Mouse (Mus musculus) intestine, embryonic 14.5 days (tissue): Measurements from ENCODE around the gene Krtap5-5. TPM values are rescaled to one million over a fixed set of nuclear protein-coding genes. Genes with fewer than 3 reads are reported as not detected.

Experiments used
- ATAC-seq: fragments of 200-750 bp; cut with Nextera tagmentation; replicated peaks from 2 replicates; pipeline ENCODE4 v1.8.0; 2017; ENCODE audit warnings: low read depth, moderate number of reproducible peaks, moderate TSS enrichment, moderate library complexity; ENCODE audit not compliant: low FRiP score, low TSS enrichment
- DNase-seq: peaks from one replicate; pipeline ENCODE4 v3.0.0-alpha.2; 2018; ENCODE audit warnings: low spot score
- H3K27ac ChIP-seq: fragments of 300-500 bp; sonication (generic); 2 replicates; pipeline ENCODE4 v1.5.1; 2014; ENCODE audit warnings: low read depth, mild to moderate bottlenecking, control low read depth
- H3K27me3 ChIP-seq: fragments of 300-500 bp; sonication (generic); replicated peaks from 2 replicates; pipeline ENCODE4 v1.6.1; 2014; ENCODE audit warnings: low read length, control low read depth; ENCODE audit not compliant: control insufficient read depth, insufficient read depth
- H3K36me3 ChIP-seq: fragments of 300-500 bp; sonication (generic); 2 replicates; pipeline ENCODE4 v1.6.1; 2014; ENCODE audit warnings: low read length, control low read depth; ENCODE audit not compliant: control insufficient read depth, insufficient read depth
- H3K4me1 ChIP-seq: fragments of 300-500 bp; sonication (generic); replicated peaks from 2 replicates; pipeline ENCODE4 v1.6.1; 2014; ENCODE audit warnings: low read length, control low read depth, mixed read lengths; ENCODE audit not compliant: control insufficient read depth, insufficient read depth
- H3K4me2 ChIP-seq: fragments of 300-500 bp; sonication (generic); 2 replicates; pipeline ENCODE4 v1.6.1; 2014; ENCODE audit warnings: low read length
- H3K4me3 ChIP-seq: fragments of 300-500 bp; sonication (generic); 2 replicates; pipeline ENCODE4 v1.5.1; 2014; ENCODE audit warnings: low read depth, low read length, control low read depth, mixed read lengths
- H3K9ac ChIP-seq: fragments of 300-500 bp; sonication (generic); 2 replicates; pipeline ENCODE4 v1.6.1; 2014; ENCODE audit warnings: mild to moderate bottlenecking, low read length
- H3K9me3 ChIP-seq: fragments of 300-500 bp; sonication (generic); 2 replicates; pipeline ENCODE4 v1.6.1; 2016; ENCODE audit warnings: low read length, control low read depth; ENCODE audit not compliant: control insufficient read depth
- whole genome bisulfite sequencing: fragments of 180-500 bp; shearing (Covaris S2); extraction: QIAGEN DNeasy Blood & Tissue Kit; methylation state at CpG from one replicate; pipeline ENCODE4 v1.1.7; 2014; 5-methylcytosine and 5-hydroxymethylcytosine counted together
- polyA plus RNA-seq: library from polyadenylated mRNA; unstranded; fragments of >200 nt; fragmentation: Nextera tagmentation; extraction: Ambion mirVana; gene quantifications from 2 replicates; pipeline ENCODE4 v1.2.1, GENCODE M21; 2014

Gene Krtap5-5
- polyA plus RNA-seq, 1 experiment from 2014 or later, result not detected

DNA sequence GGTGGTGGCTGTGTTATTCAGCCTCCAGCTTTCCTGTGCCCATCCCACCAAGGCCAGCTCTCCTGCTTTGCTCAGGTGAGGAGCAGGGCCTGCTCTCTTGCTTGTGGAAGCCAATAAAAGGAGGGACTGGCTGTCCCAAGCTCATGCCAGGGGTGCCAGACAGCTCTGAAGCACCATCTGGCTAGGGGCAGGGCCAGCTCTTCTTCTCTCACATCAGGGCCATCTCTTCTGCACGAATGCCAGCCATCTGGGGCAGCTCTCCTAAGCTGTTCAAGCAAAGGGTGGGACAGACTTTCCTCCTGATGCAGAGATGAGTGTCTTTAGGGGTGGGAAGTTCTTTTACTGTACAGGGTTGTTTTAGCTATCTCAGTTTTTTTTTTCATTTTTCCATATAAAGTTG lies 48.8 kb downstream of the Krtap5-5 start:
- Histone ChIP-seq H3K9ac (no peak overlapping the region), H3K27ac (no peak overlapping the region)
- 43% methylated on average over 1 of the region's 1 CpGs for whole genome bisulfite sequencing

More for the DNA sequence above, 48.8 kb downstream of the Krtap5-5 start:
- no peak overlapping the region for H3K4me3 ChIP-seq
- no peaks in the 10 kb centered on the region for H3K9me3 ChIP-seq
- no peaks in the 10 kb centered on the region for H3K4me1 ChIP-seq
- no peaks in the 10 kb centered on the region for H3K36me3 ChIP-seq
- DNase-seq (no peak), ATAC-seq (no peak)
- H3K27me3 ChIP-seq, result no peaks in the 10 kb centered on the region
- no peak overlapping the region for H3K4me2 ChIP-seq

Other genes starting within 250 kb of the Krtap5-5 start
- gene Mob2, start 168.9 kb downstream of the Krtap5-5 start, polyA plus RNA-seq, result 63.0 and 64.8 TPM in 2 replicates
- gene Dusp8, start 134.1 kb downstream of the Krtap5-5 start, polyA plus RNA-seq, result 8.1 and 8.8 TPM in 2 replicates
- not detected in 2 replicates for gene Gm45618, start 109.2 kb downstream of the Krtap5-5 start, polyA plus RNA-seq
- gene Gm39115, start 93.9 kb downstream of the Krtap5-5 start, polyA plus RNA-seq, result not detected in 2 replicates
- gene Gm45337, start 85.4 kb downstream of the Krtap5-5 start, polyA plus RNA-seq, result not detected in 2 replicates
- gene Gm29735, start 72.9 kb downstream of the Krtap5-5 start, polyA plus RNA-seq, result not detected in 2 replicates
- gene Gm4553, start 64.2 kb downstream of the Krtap5-5 start, polyA plus RNA-seq, result not detected in 2 replicates
- gene Krtap5-2, start 54.0 kb downstream of the Krtap5-5 start, polyA plus RNA-seq, result not detected in 2 replicates
- gene Gm10153, start 39.6 kb downstream of the Krtap5-5 start, polyA plus RNA-seq, result not detected in 2 replicates
- gene Krtap5-3, start 28.6 kb downstream of the Krtap5-5 start, polyA plus RNA-seq, result not detected in 2 replicates
- not detected in 2 replicates for gene Gm7579, start 18.1 kb downstream of the Krtap5-5 start, polyA plus RNA-seq
- gene Gm40460, start 11.1 kb upstream of the Krtap5-5 start, polyA plus RNA-seq, result not detected in 2 replicates
- gene Gm2431, start 28.4 kb upstream of the Krtap5-5 start, polyA plus RNA-seq, result not detected in 2 replicates
- not detected in 2 replicates for gene Gm4559, start 44.4 kb upstream of the Krtap5-5 start, polyA plus RNA-seq
- 0.42 TPM in 1 of 2 replicates, not detected in the other for gene Krtap5-1, start 67.1 kb upstream of the Krtap5-5 start, polyA plus RNA-seq
- gene Krtap5-4, start 73.6 kb upstream of the Krtap5-5 start, polyA plus RNA-seq, result not detected in 2 replicates
- 1.7 and 2.1 TPM in 2 replicates for gene Ifitm10, start 143.8 kb upstream of the Krtap5-5 start, polyA plus RNA-seq
- 0.54 TPM in 1 of 2 replicates, not detected in the other for gene Gm49369, start 152.7 kb upstream of the Krtap5-5 start, polyA plus RNA-seq
- gene Ctsd, start 158.1 kb upstream of the Krtap5-5 start, polyA plus RNA-seq, result 245 and 248 TPM in 2 replicates
- 1.6 and 3.8 TPM in 2 replicates for gene Syt8, start 204.9 kb upstream of the Krtap5-5 start, polyA plus RNA-seq
- gene Tnni2, start 211.8 kb upstream of the Krtap5-5 start, polyA plus RNA-seq, result 1.7 and 3.2 TPM in 2 replicates
- 145 and 153 TPM in 2 replicates for gene Lsp1, start 230.8 kb upstream of the Krtap5-5 start, polyA plus RNA-seq